Mouse (Mus musculus): ENCODE data around the gene Mmp24.

Mmp24 gene

GRCm38 (mm10) chr2:155848291-155848690 is 73.1 kb downstream of the Mmp24 start:
- intact Hi-C loops (cut with DNase I) = loop anchor here (2.0 to 10.0 kb wide), 2 partner anchors 97 to 287 kb away; partner anchors contain the start of gene Gdf5

- intact Hi-C loops (cut with DNase I) = loop anchor here (2.0 to 10.0 kb wide), 2 partner anchors 95 to 285 kb away; partner anchors contain the start of gene Gdf5
Measured at GRCm38 (mm10) chr2:155849464-155849863, 74.3 kb downstream of the Mmp24 start.

GRCm38 (mm10) chr2:155850120-155850519 is 75.0 kb downstream of the Mmp24 start:
- intact Hi-C loops (cut with DNase I) = no loop called here

GRCm38 (mm10) chr2:155852536-155852935 is 77.4 kb downstream of the Mmp24 start:
- intact Hi-C loops (cut with DNase I) = no loop called here

GRCm38 (mm10) chr2:155860102-155860501 is 85.0 kb downstream of the Mmp24 start:
- intact Hi-C loops (cut with DNase I) = no loop called here

- intact Hi-C loops (cut with DNase I) = no loop called here
Measured at GRCm38 (mm10) chr2:155861581-155861980, 86.4 kb downstream of the Mmp24 start.

- intact Hi-C loops (cut with DNase I) = no loop called here
Measured at GRCm38 (mm10) chr2:155862573-155863300, 87.6 kb downstream of the Mmp24 start.

GRCm38 (mm10) chr2:155863301-155863867 is 88.2 kb downstream of the Mmp24 start:
- intact Hi-C loops (cut with DNase I) = no loop called here
